Mouse (Mus musculus) regulatory T cell (primary cell): ENCODE data around the gene Gm10392.

Source experiments
- in situ Hi-C: fragments of 300-600 bp; cut with MboI, MseI; formaldehyde crosslinking; loops from one replicate; pipeline ENCODE4 v1.15.1; 2025; ENCODE audit warnings: high pct_unique_total_duplicates

Gm10392 gene

DNA sequence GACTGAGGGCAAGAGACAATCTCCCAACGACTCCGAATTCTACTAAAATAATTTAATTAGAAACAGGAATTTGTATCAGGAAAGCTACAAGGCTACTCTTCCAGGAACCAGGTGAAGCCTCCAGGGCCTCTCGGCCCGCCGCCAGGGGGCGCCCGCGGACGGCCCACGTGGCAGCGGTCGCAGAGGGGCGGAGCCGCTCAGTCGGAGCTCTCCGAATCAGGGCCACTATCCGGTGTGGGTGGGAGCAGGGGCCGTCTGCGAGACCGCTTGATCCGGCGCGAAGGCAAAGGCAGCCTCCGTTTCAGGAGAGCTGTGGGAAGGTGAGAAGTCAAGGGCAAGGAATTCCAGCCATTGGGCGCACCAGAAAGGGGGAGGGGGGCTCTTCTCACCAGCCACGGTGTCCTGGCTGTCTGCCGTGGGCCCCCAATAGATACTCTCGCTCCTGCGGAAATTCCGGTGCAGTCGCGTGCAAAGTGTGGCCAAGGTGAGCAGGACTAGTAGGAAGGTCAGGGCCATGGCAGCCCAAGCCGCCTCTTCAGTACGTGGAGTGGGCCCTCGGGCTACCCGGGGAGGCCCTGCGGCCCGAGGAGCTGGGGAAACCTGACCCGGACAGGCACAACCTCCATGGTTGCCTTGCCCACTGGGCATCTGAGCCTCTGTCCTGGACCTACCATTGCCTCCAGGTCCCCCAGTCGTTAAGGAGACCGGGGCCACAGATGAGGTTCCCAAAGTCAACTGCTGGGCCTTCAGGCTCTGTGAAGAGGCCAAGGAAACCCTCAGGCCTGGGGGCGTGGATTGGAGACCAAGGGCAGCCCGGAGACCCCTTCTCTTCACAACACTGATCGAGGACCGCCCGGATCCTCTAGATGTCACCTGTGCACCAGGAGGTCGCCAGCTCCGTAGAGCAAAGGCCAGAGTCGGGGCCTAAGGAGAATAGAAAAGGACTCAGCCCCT lies 10.7 kb downstream of the Gm10392 start:
- in situ Hi-C loops = no loop called here

DNA sequence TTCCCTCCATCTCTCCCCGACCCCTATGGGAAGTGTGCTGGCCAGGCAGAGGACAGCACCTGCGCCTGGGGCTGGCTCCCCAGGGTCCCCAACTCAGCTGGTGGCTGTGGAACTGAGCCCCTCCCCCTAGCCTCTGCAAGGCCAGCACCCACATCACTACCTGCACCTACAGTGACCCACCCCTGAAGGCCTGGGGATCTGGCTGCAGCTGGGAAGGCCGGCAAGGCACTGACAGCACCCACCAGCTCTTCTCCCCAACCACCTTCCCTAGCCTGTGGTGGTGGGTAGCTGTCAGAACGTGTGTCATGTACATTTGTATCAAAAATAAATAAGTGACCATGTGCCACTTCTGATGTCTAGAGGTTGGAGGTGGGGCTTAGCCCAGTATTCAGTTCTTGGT lies 11.6 kb downstream of the Gm10392 start:
- in situ Hi-C loops = no loop called here

DNA sequence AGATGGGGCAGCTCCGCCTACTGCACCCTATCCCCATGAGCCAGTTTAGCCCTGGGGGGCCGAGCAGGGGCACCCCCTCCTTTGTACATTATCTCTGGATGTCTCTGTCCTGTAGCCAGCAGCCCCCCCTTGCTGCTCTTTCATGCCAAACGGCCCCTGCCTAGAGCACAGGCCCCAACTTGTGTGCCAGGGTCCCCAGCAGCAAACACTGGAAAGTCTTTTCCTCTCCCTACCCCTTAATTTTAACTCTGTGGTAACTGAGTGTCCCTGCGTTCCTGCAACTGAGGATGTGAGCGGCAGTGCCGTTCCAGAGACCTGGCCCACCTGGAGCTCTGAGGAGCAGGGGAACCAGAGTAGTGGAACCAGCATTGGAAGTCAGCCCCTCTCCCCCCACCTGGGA lies 12.1 kb downstream of the Gm10392 start:
- in situ Hi-C loops = no loop called here

DNA sequence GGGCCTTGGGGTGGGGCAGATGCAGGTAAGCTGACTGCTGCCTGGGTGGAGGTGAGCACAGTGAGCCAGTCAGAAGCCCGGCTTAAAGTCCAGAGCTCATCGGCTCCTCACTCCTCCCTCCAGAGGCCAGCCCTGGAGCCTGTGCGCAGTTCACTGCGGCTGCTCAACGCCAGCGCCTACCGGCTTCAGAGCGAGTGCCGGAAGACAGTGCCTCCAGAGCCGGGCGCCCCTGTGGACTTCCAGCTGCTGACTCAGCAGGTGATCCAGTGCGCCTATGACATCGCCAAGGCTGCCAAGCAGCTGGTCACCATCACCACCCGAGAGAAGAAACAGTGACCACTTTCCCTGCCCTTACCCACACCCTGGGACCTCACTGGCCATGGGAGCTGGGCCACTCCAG lies 12.7 kb downstream of the Gm10392 start:
- in situ Hi-C loops = no loop called here

DNA sequence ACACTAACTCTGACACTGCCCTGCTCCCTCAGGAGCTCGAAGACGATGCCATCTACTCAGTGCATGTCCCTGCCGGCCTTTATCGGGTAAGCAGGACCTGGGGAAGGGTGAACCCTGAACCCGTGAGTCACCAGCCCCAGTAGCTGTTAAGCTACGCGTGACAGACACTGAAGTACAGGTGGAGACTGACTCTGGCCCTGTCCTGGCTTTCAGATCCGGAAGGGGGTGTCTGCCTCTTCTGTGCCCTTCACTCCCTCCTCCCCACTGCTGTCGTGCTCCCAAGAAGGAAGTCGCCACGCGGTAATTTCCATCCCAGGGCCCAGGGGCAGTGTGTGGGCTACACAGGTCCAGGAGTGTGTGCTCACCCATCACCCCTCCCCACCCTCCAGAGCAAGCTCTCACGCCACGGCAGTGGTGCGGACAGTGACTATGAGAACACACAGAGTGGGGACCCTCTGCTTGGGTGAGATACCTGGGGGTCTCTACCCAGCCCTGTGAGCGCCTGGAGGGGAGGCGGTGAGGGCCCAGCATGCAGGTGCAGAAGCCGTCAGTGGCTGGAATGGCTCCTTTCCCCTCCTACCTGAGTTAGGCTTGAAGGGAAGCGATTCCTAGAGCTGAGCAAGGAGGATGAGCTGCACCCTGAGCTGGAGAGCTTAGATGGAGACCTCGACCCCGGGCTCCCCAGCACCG lies 13.6 kb downstream of the Gm10392 start:
- in situ Hi-C loops = no loop called here

GRCm38 (mm10) chr11:77504377-77504776 lies 14.6 kb downstream of the Gm10392 start:
- in situ Hi-C loops = no loop called here

- in situ Hi-C loops = no loop called here
Measured at GRCm38 (mm10) chr11:77503511-77503910, 15.5 kb downstream of the Gm10392 start.

- in situ Hi-C loops = no loop called here
Measured at GRCm38 (mm10) chr11:77502481-77502880, 16.5 kb downstream of the Gm10392 start.

GRCm38 (mm10) chr11:77501971-77502370 lies 17.0 kb downstream of the Gm10392 start:
- in situ Hi-C loops = no loop called here

DNA sequence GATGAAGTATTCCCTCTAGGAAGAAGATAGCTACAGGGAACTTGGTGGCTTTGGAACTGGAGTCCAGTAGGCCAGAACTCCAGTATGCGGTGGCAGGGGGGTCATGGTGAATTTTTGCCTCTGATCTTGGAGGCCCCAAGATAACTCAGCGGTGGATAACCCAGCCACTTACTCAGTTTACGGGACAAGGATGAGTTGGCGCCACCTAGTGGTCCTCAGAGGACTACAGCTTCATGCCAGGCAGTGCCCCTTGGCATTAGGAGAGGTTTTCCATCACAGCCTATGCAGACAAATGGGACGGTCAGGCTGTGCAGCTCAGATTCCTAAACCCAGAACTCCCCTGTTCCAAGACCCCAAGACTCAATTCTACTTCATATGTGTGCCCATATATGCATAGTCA lies 17.6 kb downstream of the Gm10392 start:
- in situ Hi-C loops = no loop called here

- in situ Hi-C loops = no loop called here
Measured at GRCm38 (mm10) chr11:77500361-77501325, 18.4 kb downstream of the Gm10392 start.

GRCm38 (mm10) chr11:77499354-77499753 lies 19.6 kb downstream of the Gm10392 start:
- in situ Hi-C loops = loop anchor here (10.0 kb wide), 1 partner anchor 125 kb away; no protein-coding TSS in a partner anchor

DNA sequence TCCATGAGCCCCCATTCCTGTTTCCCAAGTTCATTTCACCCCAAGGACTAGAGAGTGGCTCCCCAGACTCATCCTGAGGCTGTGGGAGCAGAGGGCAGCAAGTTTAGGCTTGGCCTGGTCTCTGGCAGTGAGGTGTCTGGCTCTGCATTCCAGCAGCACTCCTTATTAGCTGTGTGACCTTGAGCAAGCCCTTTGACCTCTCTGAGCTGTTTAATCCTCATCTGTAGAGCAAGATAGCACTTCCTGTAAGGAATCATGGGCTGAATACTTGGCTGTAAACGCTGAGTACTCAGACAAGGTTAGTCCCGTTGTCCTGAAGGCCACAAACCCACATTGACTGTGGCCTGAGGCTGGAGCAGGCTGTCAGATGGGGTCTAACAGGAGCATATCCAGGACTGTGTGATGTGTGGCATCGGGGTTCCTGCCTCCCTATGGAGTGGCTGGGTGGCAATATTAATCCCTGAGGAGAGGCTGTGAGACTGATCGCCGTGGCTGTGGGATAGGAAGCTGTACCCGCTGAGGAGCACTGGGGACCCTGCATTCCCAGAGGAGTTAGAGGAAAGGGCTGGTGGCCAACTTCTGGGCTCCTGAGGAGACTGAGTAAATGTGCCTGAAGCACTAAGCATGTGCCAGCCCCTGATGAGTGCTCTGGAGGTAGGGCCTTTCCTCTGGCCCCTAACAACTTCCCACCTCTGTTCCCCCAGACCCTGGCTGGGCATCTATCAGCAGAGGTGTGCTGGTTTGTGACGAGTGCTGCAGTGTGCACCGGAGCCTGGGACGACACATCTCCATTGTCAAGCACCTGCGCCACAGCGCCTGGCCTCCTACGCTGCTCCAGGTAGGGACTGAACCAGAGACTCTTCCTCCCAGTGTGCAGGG lies 20.5 kb downstream of the Gm10392 start:
- in situ Hi-C loops = loop anchor here (10.0 kb wide), 1 partner anchor 126 kb away; no protein-coding TSS in a partner anchor

DNA sequence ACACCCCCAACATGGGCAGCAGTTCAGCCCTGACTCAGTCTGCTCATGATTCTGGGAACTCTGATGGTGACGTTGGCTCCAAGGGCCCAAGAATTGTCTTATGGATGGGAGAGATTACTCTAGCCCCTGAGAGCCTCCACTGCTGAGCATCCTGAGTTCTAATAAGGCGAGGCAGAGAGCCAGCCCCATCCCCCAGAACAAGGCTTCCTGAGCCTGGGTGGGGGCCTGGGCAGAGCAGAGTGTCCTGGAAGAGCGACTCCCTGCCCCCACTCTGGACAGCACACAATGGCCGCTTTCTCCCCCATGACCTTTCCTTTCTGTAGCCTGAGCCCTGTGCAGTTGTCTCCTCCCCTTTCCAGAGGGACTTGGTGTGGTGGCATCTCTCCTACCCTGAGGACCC lies 21.1 kb downstream of the Gm10392 start:
- in situ Hi-C loops = loop anchor here (10.0 kb wide), 1 partner anchor 127 kb away; no protein-coding TSS in a partner anchor

DNA sequence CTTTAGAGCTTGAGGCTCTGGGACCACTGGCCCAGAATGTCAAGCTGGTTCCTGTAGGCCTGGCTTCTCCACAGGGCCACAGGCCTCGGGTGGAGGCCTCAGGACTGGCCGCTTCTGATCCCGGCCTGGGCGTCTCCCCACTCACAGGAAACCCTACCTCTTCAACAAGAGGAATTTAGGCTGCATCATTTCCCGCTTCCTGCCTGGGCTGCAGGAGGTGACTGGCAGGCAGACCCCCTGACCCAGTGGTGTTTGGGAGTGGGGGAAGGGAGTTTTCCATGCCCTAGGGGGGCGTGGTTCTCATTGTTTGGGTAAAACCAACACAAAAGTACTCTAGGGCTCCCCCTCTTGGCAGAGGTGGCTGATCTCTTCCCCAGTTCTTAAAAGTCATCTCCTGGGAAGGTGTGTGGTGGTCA lies 21.6 kb downstream of the Gm10392 start:
- in situ Hi-C loops = loop anchor here (10.0 kb wide), 1 partner anchor 127 kb away; no protein-coding TSS in a partner anchor

DNA sequence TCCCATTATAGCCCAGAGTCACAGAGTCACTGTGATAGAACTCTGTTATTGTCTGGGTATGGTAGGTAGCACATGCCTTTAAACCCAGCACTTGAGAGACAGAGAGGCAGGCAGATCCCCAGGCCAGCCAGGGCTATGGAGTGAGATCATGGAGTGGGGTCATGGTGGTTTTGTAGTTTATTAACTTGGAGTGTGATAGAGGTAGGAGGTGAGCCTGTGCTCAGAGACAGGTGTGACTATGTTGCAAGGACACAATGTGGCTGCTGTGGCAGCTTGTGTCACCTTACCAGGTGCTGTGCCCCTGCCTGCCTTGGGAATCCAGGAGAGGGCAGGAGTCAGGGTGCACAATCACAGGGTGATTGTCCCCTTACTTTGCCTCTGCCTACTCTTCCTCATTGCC lies 23.5 kb downstream of the Gm10392 start:
- in situ Hi-C loops = loop anchor here (10.0 kb wide), 1 partner anchor 129 kb away; no protein-coding TSS in a partner anchor

DNA sequence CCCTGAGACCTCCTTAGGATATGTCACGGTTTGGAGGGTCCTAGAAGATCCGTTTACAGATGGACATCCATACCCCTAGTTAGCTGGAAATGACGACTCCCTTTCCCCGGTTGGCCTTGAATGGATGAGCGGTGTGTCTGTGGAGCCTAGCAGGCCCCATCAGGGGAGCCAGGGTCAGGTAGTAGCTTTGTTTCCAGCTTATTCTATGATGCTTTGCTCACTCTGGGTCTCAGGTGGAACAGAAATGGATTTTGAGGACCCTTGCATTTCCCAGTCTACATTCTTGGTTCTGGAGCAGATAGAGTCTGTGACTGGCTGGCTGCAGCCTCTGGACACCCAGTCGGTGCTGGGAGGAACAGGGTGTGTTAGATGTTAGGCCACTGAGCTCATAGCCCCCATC lies 24.2 kb downstream of the Gm10392 start:
- in situ Hi-C loops = loop anchor here (10.0 kb wide), 1 partner anchor 130 kb away; no protein-coding TSS in a partner anchor

GRCm38 (mm10) chr11:77494344-77494676 lies 24.7 kb downstream of the Gm10392 start:
- in situ Hi-C loops = loop anchor here (10.0 kb wide), 1 partner anchor 130 kb away; no protein-coding TSS in a partner anchor

DNA sequence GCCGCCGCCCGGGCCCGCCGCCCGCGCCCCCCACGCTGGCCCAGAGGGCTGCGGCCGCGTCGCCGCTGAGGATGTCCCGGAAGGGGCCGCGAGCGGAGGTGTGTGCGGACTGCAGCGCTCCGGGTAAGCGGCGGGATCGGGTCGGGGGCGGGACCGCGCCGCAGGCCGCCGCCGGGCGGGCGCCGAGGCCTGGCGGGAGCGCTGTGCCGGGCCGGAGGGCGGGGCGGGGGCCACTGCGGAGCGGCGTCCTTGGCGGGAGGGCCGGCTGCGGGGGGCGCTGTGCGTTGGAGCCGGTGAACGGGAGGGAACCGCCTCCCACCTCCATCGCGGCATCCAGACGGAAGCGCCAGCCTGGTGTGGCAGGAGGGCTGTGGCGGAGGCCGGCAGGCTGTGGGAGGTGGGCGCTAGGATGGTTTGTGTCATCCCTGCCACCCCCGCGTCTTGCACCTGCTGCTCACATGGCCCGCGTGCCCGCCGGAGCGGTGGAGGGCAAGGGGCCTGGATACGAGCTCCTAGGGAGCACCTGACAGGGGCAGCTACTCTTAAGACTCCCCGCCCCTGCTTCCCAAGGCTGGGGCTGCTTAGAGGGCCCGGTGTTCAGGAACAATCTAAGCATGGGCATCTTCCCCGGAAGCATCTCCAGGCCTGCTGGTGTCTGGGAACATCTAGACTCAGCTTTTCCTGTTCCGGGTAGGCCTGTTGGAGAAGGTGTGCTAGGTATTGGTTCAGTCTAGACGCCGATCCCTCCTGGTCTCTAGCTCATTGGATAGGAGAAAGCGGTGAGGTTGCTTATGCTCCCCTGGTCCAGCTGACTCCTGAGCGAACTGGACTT lies 25.3 kb downstream of the Gm10392 start, which contains the start of gene Git1:
Gene Git1 (plus strand): TSS at position 51 of the 832 bp plus-strand sequence.
- in situ Hi-C loops = loop anchor here (10.0 kb wide), 1 partner anchor 131 kb away; no protein-coding TSS in a partner anchor
